Mouse (Mus musculus): ENCODE results near the gene 1700025C18Rik. TPM values are rescaled to one million over a fixed set of nuclear protein-coding genes. Genes with fewer than 3 reads are reported as not detected.

1700025C18Rik gene
- not detected in 2 replicates for polyA plus RNA-seq (2015; fragmentation: Nextera tagmentation; extraction: Ambion mirVana)

DNA sequence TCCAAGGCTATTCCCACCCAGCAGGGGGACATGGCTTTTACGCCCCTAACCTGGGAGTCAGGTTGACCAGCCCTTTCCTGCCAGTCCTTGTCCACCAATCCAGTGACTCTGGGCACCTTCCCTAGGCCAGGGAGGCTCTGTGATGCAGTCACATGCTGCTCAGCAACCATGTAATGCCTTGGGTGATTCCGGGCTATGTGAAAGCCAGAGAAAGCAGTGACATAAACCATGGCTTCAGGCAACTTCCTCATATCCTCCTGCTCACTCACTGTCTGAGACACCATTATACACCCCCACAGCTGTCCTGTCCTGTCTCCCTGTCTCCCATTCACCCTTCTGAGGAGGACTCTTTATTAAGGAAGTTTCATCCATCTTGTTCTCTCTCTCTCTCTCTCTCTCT lies at the start of gene 1700025C18Rik:
TSS of gene 1700025C18Rik (minus strand) at position 101 of the 400 bp plus-strand sequence.
- DNase-seq (ENCODE audit: low spot score): no peak

GRCm38 (mm10) chr2:165136049-165136448 lies 45.5 kb upstream of the 1700025C18Rik start:
- peak; percentile 18 for DNase-seq (ENCODE audit: low spot score)

DNA sequence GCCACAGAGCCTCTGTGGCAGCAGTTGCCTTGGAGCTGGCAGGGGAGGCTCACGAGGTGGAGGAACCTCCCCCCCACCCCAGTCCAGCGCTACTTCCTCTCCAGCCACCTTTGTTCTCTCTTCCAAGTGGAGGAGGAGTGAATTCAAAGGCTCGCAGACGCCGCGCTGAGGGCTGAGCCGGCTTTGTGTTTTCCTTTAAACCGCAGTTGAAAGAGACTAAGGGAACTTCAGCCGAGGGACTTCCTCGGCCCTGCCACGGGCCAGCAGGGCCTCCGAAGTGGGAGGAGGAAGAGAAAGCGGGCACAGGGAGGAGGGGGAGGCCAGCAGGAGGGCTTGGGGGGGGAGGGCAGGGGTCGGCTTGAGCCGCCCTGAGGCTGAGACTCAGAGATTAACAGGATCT lies 43.0 kb upstream of the 1700025C18Rik start:
- DNase-seq (ENCODE audit: low spot score): no peak

- no peak for DNase-seq (ENCODE audit: low spot score)
Observed at GRCm38 (mm10) chr2:165131428-165131827, 40.9 kb upstream of the 1700025C18Rik start.

- DNase-seq (ENCODE audit: low spot score): no peak
Observed at GRCm38 (mm10) chr2:165129189-165129588, 38.6 kb upstream of the 1700025C18Rik start.

DNA sequence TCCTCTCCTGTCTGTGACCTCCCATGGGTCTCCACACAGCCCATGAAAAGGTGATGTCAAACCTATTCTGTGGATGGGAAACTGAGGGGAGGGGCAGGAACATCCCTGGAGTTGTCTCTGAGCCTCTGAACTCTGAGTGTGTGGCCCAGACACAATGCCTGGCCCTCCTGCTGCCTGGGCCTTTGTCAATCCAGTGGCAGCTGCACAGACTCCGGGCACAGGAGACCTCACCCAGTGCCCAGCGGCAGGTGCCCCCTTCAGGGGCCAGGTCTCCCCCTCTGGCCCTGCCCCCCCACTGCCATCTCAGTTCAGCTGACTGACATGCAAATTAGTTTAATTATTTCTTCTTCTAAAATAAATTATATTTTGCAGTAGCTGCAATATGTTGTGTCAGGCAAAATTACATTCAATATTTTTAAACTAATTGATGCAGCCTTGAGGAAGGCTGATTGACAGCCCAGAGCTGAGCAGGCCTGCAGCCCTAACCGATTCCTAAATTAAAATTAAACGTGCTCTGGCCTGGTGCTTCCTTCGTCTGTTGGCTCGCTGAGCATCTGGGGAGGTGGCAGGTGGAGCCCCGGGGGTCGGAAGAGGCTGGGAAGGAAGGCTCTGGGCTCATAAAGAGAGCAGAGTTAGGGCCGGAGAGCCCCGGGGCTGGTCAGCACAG lies 36.5 kb upstream of the 1700025C18Rik start:
- no peak for DNase-seq (ENCODE audit: low spot score)

GRCm38 (mm10) chr2:165121206-165121840 lies 30.8 kb upstream of the 1700025C18Rik start:
- no peak for DNase-seq (ENCODE audit: low spot score)

GRCm38 (mm10) chr2:165120765-165121164 lies 30.2 kb upstream of the 1700025C18Rik start:
- DNase-seq (ENCODE audit: low spot score): no peak

- DNase-seq (ENCODE audit: low spot score): no peak
Observed at GRCm38 (mm10) chr2:165113733-165114132, 23.2 kb upstream of the 1700025C18Rik start.

DNA sequence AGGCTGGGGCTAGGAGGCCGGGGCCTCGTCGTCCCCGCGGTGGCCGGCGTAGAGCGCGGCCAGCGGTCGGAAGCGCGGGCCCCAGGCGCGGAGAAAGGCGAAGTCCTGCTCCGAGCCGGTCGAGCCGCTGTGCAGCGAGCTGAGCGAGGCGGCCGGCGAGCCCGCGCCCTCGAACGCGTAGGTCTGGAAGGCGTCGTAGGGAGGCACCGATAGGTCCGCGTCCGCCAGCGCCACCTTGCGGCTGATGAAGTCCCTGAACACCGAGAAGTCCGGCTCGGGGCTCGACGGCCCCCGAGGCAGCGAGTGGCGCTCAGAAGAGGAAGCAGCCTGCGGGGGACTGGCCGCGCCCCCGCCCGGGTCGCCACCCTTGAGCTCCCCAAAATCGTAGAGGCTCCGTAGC lies 21.6 kb upstream of the 1700025C18Rik start:
- DNase-seq (ENCODE audit: low spot score): peak; percentile 81

DNA sequence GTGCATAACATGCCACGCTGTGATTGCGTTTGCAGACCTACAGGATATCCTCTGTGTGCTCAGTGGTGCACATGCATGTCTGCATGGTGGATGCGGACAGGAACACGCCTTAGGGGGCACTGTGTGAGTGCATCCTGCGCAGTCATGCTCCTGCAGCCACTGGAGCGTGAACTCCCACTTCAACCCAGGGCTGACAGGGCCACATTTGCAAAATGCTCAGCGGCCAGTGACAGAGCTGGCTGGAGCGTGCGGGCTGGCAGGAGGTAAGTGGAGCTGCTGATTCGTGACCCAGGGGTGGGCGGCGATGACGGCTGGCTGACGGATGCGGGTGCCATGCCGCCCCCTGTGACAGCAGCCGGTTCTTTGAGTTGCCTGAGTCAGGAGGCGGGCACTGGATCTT lies 16.0 kb upstream of the 1700025C18Rik start:
- no peak for DNase-seq (ENCODE audit: low spot score)

GRCm38 (mm10) chr2:165105513-165106079 lies 15.0 kb upstream of the 1700025C18Rik start:
- no peak for DNase-seq (ENCODE audit: low spot score)

DNA sequence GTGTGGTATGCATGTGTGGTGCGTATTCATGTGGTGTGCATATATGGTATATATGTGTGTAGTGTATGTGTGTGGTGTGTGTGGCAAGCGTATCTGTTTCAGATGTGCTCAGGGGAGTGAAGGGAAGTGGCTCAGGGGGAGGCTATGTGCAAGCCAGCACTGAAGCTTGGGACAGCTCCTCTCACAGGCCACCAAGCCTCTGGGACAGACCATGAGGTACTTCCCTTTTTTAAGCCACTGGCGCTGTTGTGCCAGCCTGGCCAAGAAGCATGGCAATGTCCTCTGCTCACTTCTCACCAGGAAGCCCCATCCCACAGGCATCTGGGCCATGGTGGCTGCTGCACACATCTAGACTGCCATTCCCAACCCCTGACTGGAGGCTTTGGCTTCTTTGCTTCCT lies 12.4 kb upstream of the 1700025C18Rik start:
- DNase-seq (ENCODE audit: low spot score): no peak

DNA sequence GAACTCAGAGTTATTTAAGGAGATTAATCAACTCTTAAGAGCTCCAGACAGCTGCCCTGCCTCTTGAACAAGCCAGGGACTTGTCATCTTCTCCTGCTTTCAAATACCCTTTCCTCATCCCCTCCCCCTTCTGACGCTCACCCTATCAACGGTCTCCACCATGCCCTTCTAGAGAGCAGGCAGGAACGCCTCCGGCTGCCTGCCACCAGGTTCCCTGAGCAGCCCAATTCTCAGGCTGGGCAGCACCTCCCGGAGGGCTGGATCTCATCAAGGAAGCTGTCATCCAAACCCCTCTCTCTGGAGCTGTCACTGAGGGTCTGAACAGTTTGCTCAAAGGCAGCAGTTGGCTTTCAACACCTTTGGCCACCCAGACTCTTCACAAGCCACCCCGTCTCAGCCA lies 10.2 kb upstream of the 1700025C18Rik start:
- DNase-seq (ENCODE audit: low spot score): no peak

- no peak for DNase-seq (ENCODE audit: low spot score)
Observed at GRCm38 (mm10) chr2:165098861-165099260, 8.3 kb upstream of the 1700025C18Rik start.

- no peak for DNase-seq (ENCODE audit: low spot score)
Observed at GRCm38 (mm10) chr2:165096367-165096766, 5.8 kb upstream of the 1700025C18Rik start.

DNA sequence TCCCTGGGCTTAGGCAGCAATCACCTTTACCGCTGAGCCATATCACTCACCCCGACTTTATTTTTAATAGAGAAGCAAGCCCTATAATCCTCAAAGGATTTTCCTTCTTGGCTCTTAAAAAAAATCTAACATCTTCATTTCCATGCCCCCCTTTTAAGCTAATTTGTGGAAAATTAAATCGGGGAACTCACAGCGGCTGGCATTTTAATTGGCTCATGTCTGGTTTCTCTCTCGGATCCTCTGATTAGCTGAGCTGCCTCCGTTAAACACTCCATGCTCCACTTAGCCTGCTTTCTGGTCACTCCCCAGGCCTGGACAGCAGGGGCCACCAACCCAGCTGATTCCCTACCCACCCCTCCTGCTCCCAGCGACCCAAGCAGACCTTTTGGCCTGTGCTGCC lies 1.8 kb upstream of the 1700025C18Rik start:
- no peak for DNase-seq (ENCODE audit: low spot score)

DNA sequence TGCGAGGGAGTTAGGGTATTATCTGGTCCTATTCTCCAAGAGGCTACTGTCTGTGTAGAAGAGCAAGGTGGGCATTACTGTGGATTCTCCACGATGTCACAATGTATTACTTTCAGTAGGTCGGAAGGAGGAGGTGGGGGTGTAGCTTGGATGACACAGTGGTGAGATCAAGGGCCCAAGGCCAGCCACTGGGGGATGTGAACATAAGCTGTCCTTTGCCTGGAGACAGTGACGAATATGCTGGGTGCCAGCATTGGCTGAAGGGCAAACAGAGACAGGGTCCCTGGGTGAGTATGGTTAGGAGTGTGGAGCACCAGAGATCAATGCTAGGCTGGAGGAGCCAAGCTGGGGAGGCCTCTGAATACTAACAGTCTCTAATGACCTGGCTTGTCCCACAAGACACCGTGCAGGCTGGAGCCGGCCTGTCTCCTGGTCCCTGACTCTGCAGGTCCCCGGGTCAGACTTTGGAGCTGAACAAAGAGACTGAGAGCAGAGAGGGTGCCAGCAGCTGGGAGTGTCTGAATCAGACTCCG lies 949 bp upstream of the 1700025C18Rik start:
- DNase-seq (ENCODE audit: low spot score): no peak

- DNase-seq (ENCODE audit: low spot score): no peak
Observed at GRCm38 (mm10) chr2:165089470-165089869, 1.1 kb downstream of the 1700025C18Rik start.

GRCm38 (mm10) chr2:165086634-165087033 lies 3.9 kb downstream of the 1700025C18Rik start:
- DNase-seq (ENCODE audit: low spot score): no peak

DNA sequence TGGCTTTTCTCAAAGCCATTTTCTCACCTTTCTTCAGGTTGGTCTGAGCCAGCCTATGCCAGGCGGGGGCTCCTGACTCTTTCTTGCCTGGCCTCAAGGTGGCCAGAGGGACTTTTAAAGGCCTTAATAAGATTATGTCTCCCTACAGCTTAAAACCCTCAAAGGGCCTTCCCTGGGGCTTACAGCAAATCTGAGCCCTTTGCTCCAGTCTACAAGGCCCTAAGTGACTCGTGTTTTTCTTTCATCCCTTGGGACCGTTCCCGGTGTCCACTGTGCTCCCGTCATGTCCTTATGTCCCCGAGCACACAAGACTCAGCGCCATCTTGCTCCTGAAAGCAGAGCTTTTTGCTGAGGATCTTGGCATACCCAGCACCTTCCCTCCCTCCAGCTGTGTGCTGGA lies 9.3 kb downstream of the 1700025C18Rik start:
- no peak for DNase-seq (ENCODE audit: low spot score)

GRCm38 (mm10) chr2:165080657-165081056 lies 9.9 kb downstream of the 1700025C18Rik start:
- DNase-seq (ENCODE audit: low spot score): no peak

Data from thymus, postnatal 0 days (tissue).